Mouse (Mus musculus) megakaryocyte-erythroid progenitor cell, adult 5-6 weeks (primary cell): ENCODE results near the gene Hdac5. TPM values are rescaled to one million over a fixed set of nuclear protein-coding genes. Genes with fewer than 3 reads are reported as not detected.
A peak's percentile ranks its signal among the peaks of the same experiment; 100 is the strongest.

ENCODE experiments used
- ATAC-seq: replicated peaks from 2 replicates; pipeline ENCODE4 v1.8.0; 2016; ENCODE audit warnings: mild to moderate bottlenecking, inconsistent platforms; ENCODE audit not compliant: severe bottlenecking, poor library complexity, low FRiP score, low TSS enrichment
- total RNA-seq, 2 experiments: library from RNA; stranded (forward) in 1 of 2; stranded (reverse) in 1 of 2; fragments of 200-1000, 215-1000 nt in 1 of 2; fragments of >200 nt in 1 of 2; fragmentation: Nextera tagmentation in 1 of 2; gene quantifications; 2 replicates each; pipeline ENCODE4 v1.2.3; 2014 to 2017

The Hdac5 gene
- total RNA-seq, 2 experiments from 2014 or later = 11.4 to 16.6 TPM

- ATAC-seq = no peak
These were observed 84.4 kb downstream of the Hdac5 start, which contains the start of gene Nags for GRCm38 (mm10) chr11:102145471-102146001. Nags (plus strand) TSS chr11:102145513.

- peak; percentile 51 for ATAC-seq
These were observed 85.0 kb downstream of the Hdac5 start for GRCm38 (mm10) chr11:102144957-102145470.

Other genes with a start within 250 kb of the Hdac5 start
- not detected in 2 replicates for gene Cfap97d1, start 245.9 kb downstream of the Hdac5 start, total RNA-seq (2014; fragmentation: Nextera tagmentation)
- not detected in 2 replicates for gene Cfap97d1, start 245.9 kb downstream of the Hdac5 start, total RNA-seq (2017)
- 0.28 and 0.96 TPM in 2 replicates for gene Dusp3, start 243.2 kb downstream of the Hdac5 start, total RNA-seq (2014; fragmentation: Nextera tagmentation)
- gene Dusp3, start 243.2 kb downstream of the Hdac5 start, total RNA-seq (2017) = 0.70 and 1.3 TPM in 2 replicates
- gene Mpp3, start 201.7 kb downstream of the Hdac5 start, total RNA-seq (2014; fragmentation: Nextera tagmentation) = not detected in 2 replicates
- not detected in 2 replicates for gene Mpp3, start 201.7 kb downstream of the Hdac5 start, total RNA-seq (2017)
- gene Cd300lg, start 188.7 kb downstream of the Hdac5 start, total RNA-seq (2014; fragmentation: Nextera tagmentation) = not detected in 2 replicates
- 1.8 TPM in 1 of 2 replicates, not detected in the other for gene Cd300lg, start 188.7 kb downstream of the Hdac5 start, total RNA-seq (2017)
- 3.2 and 3.7 TPM in 2 replicates for gene Mpp2, start 141.7 kb downstream of the Hdac5 start, total RNA-seq (2014; fragmentation: Nextera tagmentation)
- gene Mpp2, start 141.7 kb downstream of the Hdac5 start, total RNA-seq (2017) = 3.1 and 4.2 TPM in 2 replicates
- gene Ppy, start 128.8 kb downstream of the Hdac5 start, total RNA-seq (2014; fragmentation: Nextera tagmentation) = not detected in 2 replicates
- gene Ppy, start 128.8 kb downstream of the Hdac5 start, total RNA-seq (2017) = not detected in 2 replicates
- not detected in 2 replicates for gene Pyy, start 122.3 kb downstream of the Hdac5 start, total RNA-seq (2014; fragmentation: Nextera tagmentation)
- not detected in 2 replicates for gene Pyy, start 122.3 kb downstream of the Hdac5 start, total RNA-seq (2017)
- 7.4 and 9.5 TPM in 2 replicates for gene Nags, start 84.7 kb downstream of the Hdac5 start, total RNA-seq (2014; fragmentation: Nextera tagmentation)
- 1.6 and 2.1 TPM in 2 replicates for gene Nags, start 84.7 kb downstream of the Hdac5 start, total RNA-seq (2017)
- 4.7 and 9.3 TPM in 2 replicates for gene Tmem101, start 73.8 kb downstream of the Hdac5 start, total RNA-seq (2014; fragmentation: Nextera tagmentation)
- gene Tmem101, start 73.8 kb downstream of the Hdac5 start, total RNA-seq (2017) = 11.8 and 15.7 TPM in 2 replicates
- gene Lsm12, start 44.9 kb downstream of the Hdac5 start, total RNA-seq (2014; fragmentation: Nextera tagmentation) = 110 TPM in 2 replicates
- 71.3 and 94.9 TPM in 2 replicates for gene Lsm12, start 44.9 kb downstream of the Hdac5 start, total RNA-seq (2017)
- 71.5 and 93.3 TPM in 2 replicates for gene G6pc3, start 40.5 kb downstream of the Hdac5 start, total RNA-seq (2014; fragmentation: Nextera tagmentation)
- 39.9 and 59.4 TPM in 2 replicates for gene G6pc3, start 40.5 kb downstream of the Hdac5 start, total RNA-seq (2017)
- 36.4 and 48.1 TPM in 2 replicates for gene BC030867, start 18.7 kb upstream of the Hdac5 start, total RNA-seq (2014; fragmentation: Nextera tagmentation)
- 7.5 and 12.3 TPM in 2 replicates for gene BC030867, start 18.7 kb upstream of the Hdac5 start, total RNA-seq (2017)
- 2.2 and 2.5 TPM in 2 replicates for gene Asb16, start 38.6 kb upstream of the Hdac5 start, total RNA-seq (2014; fragmentation: Nextera tagmentation)
- 0.84 and 1.3 TPM in 2 replicates for gene Asb16, start 38.6 kb upstream of the Hdac5 start, total RNA-seq (2017)
- gene Tmub2, start 54.8 kb upstream of the Hdac5 start, total RNA-seq (2014; fragmentation: Nextera tagmentation) = 14.5 and 19.8 TPM in 2 replicates
- 10.0 and 27.4 TPM in 2 replicates for gene Tmub2, start 54.8 kb upstream of the Hdac5 start, total RNA-seq (2017)
- gene Atxn7l3, start 66.5 kb upstream of the Hdac5 start, total RNA-seq (2014; fragmentation: Nextera tagmentation) = 23.2 and 34.0 TPM in 2 replicates
- 18.3 and 21.5 TPM in 2 replicates for gene Atxn7l3, start 66.5 kb upstream of the Hdac5 start, total RNA-seq (2017)
- 90.4 and 102 TPM in 2 replicates for gene Ubtf, start 89.6 kb upstream of the Hdac5 start, total RNA-seq (2014; fragmentation: Nextera tagmentation)
- gene Ubtf, start 89.6 kb upstream of the Hdac5 start, total RNA-seq (2017) = 162 and 180 TPM in 2 replicates
- 0.42 and 0.46 TPM in 2 replicates for gene Slc4a1, start 136.0 kb upstream of the Hdac5 start, total RNA-seq (2014; fragmentation: Nextera tagmentation)
- gene Slc4a1, start 136.0 kb upstream of the Hdac5 start, total RNA-seq (2017) = 0.27 and 6.8 TPM in 2 replicates
- gene Rundc3a, start 163.2 kb upstream of the Hdac5 start, total RNA-seq (2014; fragmentation: Nextera tagmentation) = not detected in 2 replicates
- gene Rundc3a, start 163.2 kb upstream of the Hdac5 start, total RNA-seq (2017) = not detected in 2 replicates
- 115 and 148 TPM in 2 replicates for gene Slc25a39, start 177.8 kb upstream of the Hdac5 start, total RNA-seq (2014; fragmentation: Nextera tagmentation)
- gene Slc25a39, start 177.8 kb upstream of the Hdac5 start, total RNA-seq (2017) = 43.8 and 55.9 TPM in 2 replicates
- gene Grn, start 200.1 kb upstream of the Hdac5 start, total RNA-seq (2014; fragmentation: Nextera tagmentation) = 16.1 and 17.8 TPM in 2 replicates
- gene Grn, start 200.1 kb upstream of the Hdac5 start, total RNA-seq (2017) = 5.4 and 14.2 TPM in 2 replicates
- gene Fam171a2, start 217.5 kb upstream of the Hdac5 start, total RNA-seq (2014; fragmentation: Nextera tagmentation) = 0.82 TPM in 1 of 2 replicates, not detected in the other
- gene Fam171a2, start 217.5 kb upstream of the Hdac5 start, total RNA-seq (2017) = 0.28 TPM in 1 of 2 replicates, not detected in the other
- 27.7 and 30.8 TPM in 2 replicates for gene Itga2b, start 240.0 kb upstream of the Hdac5 start, total RNA-seq (2014; fragmentation: Nextera tagmentation)
- 26.5 and 73.4 TPM in 2 replicates for gene Itga2b, start 240.0 kb upstream of the Hdac5 start, total RNA-seq (2017)